Mouse (Mus musculus) adrenal gland, adult (tissue): ENCODE data around the gene Islr2.

Experiments
- DNase-seq, 2 experiments: peaks; one replicate each; pipeline ENCODE4 v3.0.0; 2022 to 2023; ENCODE audit warnings: low spot score in 1 of 2; ENCODE audit not compliant: inconsistent age in 2 of 2

Islr2 gene

GRCm38 (mm10) chr9:58224356-58224755 lies 20.2 kb upstream of the Islr2 start:
- DNase-seq: no peak

- peak in 1 of 2 experiments; percentile 69 for DNase-seq
These were observed 16.2 kb upstream of the Islr2 start for GRCm38 (mm10) chr9:58220218-58220903.

GRCm38 (mm10) chr9:58218539-58218938 lies 14.4 kb upstream of the Islr2 start:
- DNase-seq: peak in 1 of 2 experiments; percentile 53

- DNase-seq: peak; percentile 38 to 77
These were observed 12.3 kb upstream of the Islr2 start for GRCm38 (mm10) chr9:58216402-58216801.

GRCm38 (mm10) chr9:58214519-58215180 lies 10.5 kb upstream of the Islr2 start:
- DNase-seq: peak; percentile 31 to 72

- DNase-seq: peak in 1 of 2 experiments; percentile 33
These were observed 9.7 kb upstream of the Islr2 start for GRCm38 (mm10) chr9:58213865-58214264.

- no peak for DNase-seq
These were observed 9.3 kb upstream of the Islr2 start for GRCm38 (mm10) chr9:58213377-58213776.

- DNase-seq: no peak
These were observed 6.1 kb upstream of the Islr2 start for GRCm38 (mm10) chr9:58210304-58210627.

GRCm38 (mm10) chr9:58209462-58210303 lies 5.6 kb upstream of the Islr2 start:
- peak in 1 of 2 experiments; percentile 28 for DNase-seq

- DNase-seq: no peak
These were observed 1.9 kb upstream of the Islr2 start for GRCm38 (mm10) chr9:58206013-58206412.

- DNase-seq: peak; percentile 95 to 99
These were observed 405 bp upstream of the Islr2 start for GRCm38 (mm10) chr9:58204448-58205000.

- no peak for DNase-seq
These were observed 1.3 kb downstream of the Islr2 start for GRCm38 (mm10) chr9:58202676-58203453.

GRCm38 (mm10) chr9:58201861-58202549 lies 2.1 kb downstream of the Islr2 start:
- DNase-seq: peak in 1 of 2 experiments; percentile 34

- DNase-seq: no peak
These were observed 2.9 kb downstream of the Islr2 start for GRCm38 (mm10) chr9:58201091-58201842.

- DNase-seq: no peak
These were observed 3.6 kb downstream of the Islr2 start for GRCm38 (mm10) chr9:58200270-58201090.

- DNase-seq: peak in 1 of 2 experiments; percentile 55
These were observed 4.5 kb downstream of the Islr2 start for GRCm38 (mm10) chr9:58199381-58200269.

- DNase-seq: no peak
These were observed 5.2 kb downstream of the Islr2 start for GRCm38 (mm10) chr9:58198801-58199371.
